Mouse (Mus musculus): ENCODE results near the gene Gm45234.

GRCm38 (mm10) chr6:124694166-124694955 lies 61.5 kb downstream of the Gm45234 start:
- no peak for TF ChIP-seq TCF12 (IDR thresholded peaks at IDR 0.05; ENCODE audit: insufficient read depth, poor library complexity, severe bottlenecking)
- no peak for TF ChIP-seq REST (IDR thresholded peaks at IDR 0.05; ENCODE audit: insufficient read depth, insufficient read length)
- no peak for TF ChIP-seq POLR2A (IDR thresholded peaks at IDR 0.05; ENCODE audit: insufficient read length, low read depth)
- no peak for TF ChIP-seq USF1 (IDR thresholded peaks at IDR 0.05; ENCODE audit: low read depth)

All from myocyte (in vitro differentiated cells).